Mouse (Mus musculus): ENCODE results near the gene Gm20517. TPM values are rescaled to one million over a fixed set of nuclear protein-coding genes. Genes with fewer than 3 reads are reported as not detected.

The Gm20517 gene
- polyA plus RNA-seq, 1 experiment from 2014 or later, result 1.7 TPM

DNA sequence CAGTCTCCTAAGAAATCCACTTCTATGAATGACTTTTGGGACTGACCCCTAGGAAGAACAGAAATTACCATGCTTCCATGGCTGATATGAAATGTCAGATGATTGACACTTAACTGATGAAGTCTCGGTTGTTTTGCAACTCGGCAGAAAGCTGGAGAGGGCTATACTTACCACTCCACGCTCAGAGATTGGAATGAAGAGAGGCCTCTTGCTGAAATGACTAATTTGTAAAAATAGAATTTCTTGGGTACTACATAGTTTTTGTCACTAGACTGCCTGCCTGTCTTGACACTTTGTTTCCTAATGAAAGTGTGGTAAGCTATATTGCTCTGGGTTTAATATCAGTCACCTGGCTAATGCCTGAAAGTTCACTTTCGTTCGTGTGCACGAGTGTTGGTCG, 53.1 kb downstream of the Gm20517 start:
- 87% methylated on average over 7 of the region's 7 CpGs for WGBS
- H3K9me3 ChIP-seq (ENCODE audit: control insufficient read depth, low read length), result no peaks in the 10 kb centered on the region
- no peak overlapping the region for H3K4me2 ChIP-seq (replicated peaks; ENCODE audit: low read depth, low read length)
- H3K27me3 ChIP-seq (ENCODE audit: control insufficient read depth, insufficient read depth, low read length), result no peaks in the 10 kb centered on the region
- no peaks in the 10 kb centered on the region for H3K4me1 ChIP-seq (replicated peaks; ENCODE audit: control insufficient read depth, insufficient read depth, low read length)
- no peak overlapping the region for H3K4me3 ChIP-seq (ENCODE audit: low read depth, low read length)
- no peak overlapping the region for H3K9ac ChIP-seq (ENCODE audit: low read depth, low read length)
- no peak for DNase-seq (ENCODE audit: low spot score)
- no peak overlapping the region for H3K27ac ChIP-seq (ENCODE audit: low read depth, low read length)
- no peak for ATAC-seq (ENCODE audit: low FRiP score)
- no peaks in the 10 kb centered on the region for H3K36me3 ChIP-seq (ENCODE audit: control insufficient read depth, insufficient read depth, low read length)

GRCm38 (mm10) chr17:47669166-47669565, 57.8 kb downstream of the Gm20517 start:
- no peak overlapping the region for H3K27ac ChIP-seq (ENCODE audit: low read depth, low read length)
- 79% methylated on average over 4 of the region's 4 CpGs for WGBS
- DNase-seq (ENCODE audit: low spot score), result no peak
- H3K27me3 ChIP-seq (ENCODE audit: control insufficient read depth, insufficient read depth, low read length), result peaks cover 7% of the 10 kb centered on the region; the same call in 1 of the 2 replicates
- H3K9ac ChIP-seq (ENCODE audit: low read depth, low read length), result no peak overlapping the region
- no peak for ATAC-seq (ENCODE audit: low FRiP score)
- H3K4me3 ChIP-seq (ENCODE audit: low read depth, low read length), result no peak overlapping the region
- no peaks in the 10 kb centered on the region for H3K9me3 ChIP-seq (ENCODE audit: control insufficient read depth, low read length)
- H3K36me3 ChIP-seq (ENCODE audit: control insufficient read depth, insufficient read depth, low read length), result no peaks in the 10 kb centered on the region
- no peak overlapping the region for H3K4me2 ChIP-seq (replicated peaks; ENCODE audit: low read depth, low read length)
- H3K4me1 ChIP-seq (replicated peaks; ENCODE audit: control insufficient read depth, insufficient read depth, low read length), result peaks cover 9% of the 10 kb centered on the region

DNA sequence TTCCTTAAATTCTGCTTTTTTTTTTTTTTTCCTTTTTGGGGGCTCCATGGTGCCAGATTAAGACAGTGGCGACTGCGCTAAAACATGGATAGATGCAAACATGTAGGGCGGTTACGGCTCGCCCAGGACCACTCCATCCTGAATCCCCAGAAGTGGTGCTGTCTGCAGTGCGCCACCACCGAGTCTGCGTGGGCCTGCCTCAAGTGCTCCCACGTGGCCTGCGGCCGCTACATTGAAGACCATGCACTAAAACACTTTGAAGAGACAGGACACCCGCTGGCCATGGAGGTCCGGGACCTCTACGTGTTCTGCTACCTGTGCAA, 60.6 kb downstream of the Gm20517 start:
- H3K9ac ChIP-seq (ENCODE audit: low read depth, low read length), result peak overlapping the region; percentile 59
- H3K27ac ChIP-seq (ENCODE audit: low read depth, low read length), result no peak overlapping the region
- peak; percentile 44; the same call in 1 of the 2 replicates for ATAC-seq (ENCODE audit: low FRiP score)
- WGBS, result 12% methylated on average over 14 of the region's 14 CpGs
- H3K36me3 ChIP-seq (ENCODE audit: control insufficient read depth, insufficient read depth, low read length), result no peaks in the 10 kb centered on the region
- H3K4me3 ChIP-seq (ENCODE audit: low read depth, low read length), result peak overlapping the region; percentile 35
- peaks cover 9% of the 10 kb centered on the region for H3K4me1 ChIP-seq (replicated peaks; ENCODE audit: control insufficient read depth, insufficient read depth, low read length)
- DNase-seq (ENCODE audit: low spot score), result no peak
- peak overlapping the region; percentile 78 for H3K4me2 ChIP-seq (replicated peaks; ENCODE audit: low read depth, low read length)
- peaks cover 7% of the 10 kb centered on the region; the same call in 1 of the 2 replicates for H3K27me3 ChIP-seq (ENCODE audit: control insufficient read depth, insufficient read depth, low read length)
- H3K9me3 ChIP-seq (ENCODE audit: control insufficient read depth, low read length), result no peaks in the 10 kb centered on the region

- 4% methylated on average over 64 of the region's 68 CpGs for WGBS
- peaks cover 7% of the 10 kb centered on the region; the same call in 1 of the 2 replicates for H3K27me3 ChIP-seq (ENCODE audit: control insufficient read depth, insufficient read depth, low read length)
- no peaks in the 10 kb centered on the region for H3K9me3 ChIP-seq (ENCODE audit: control insufficient read depth, low read length)
- H3K4me1 ChIP-seq (replicated peaks; ENCODE audit: control insufficient read depth, insufficient read depth, low read length), result peaks cover 9% of the 10 kb centered on the region
- H3K36me3 ChIP-seq (ENCODE audit: control insufficient read depth, insufficient read depth, low read length), result no peaks in the 10 kb centered on the region
- DNase-seq (ENCODE audit: low spot score) (peak; percentile 78), ATAC-seq (ENCODE audit: low FRiP score) (peak; percentile 71)
- peak overlapping the region; percentile 59 for H3K9ac ChIP-seq (ENCODE audit: low read depth, low read length)
- no peak overlapping the region for H3K27ac ChIP-seq (ENCODE audit: low read depth, low read length)
- H3K4me2 ChIP-seq (replicated peaks; ENCODE audit: low read depth, low read length), result peak overlapping the region; percentile 78
- peak overlapping the region; percentile 35 for H3K4me3 ChIP-seq (ENCODE audit: low read depth, low read length)
These were observed 61.1 kb downstream of the Gm20517 start for GRCm38 (mm10) chr17:47672311-47673111.

- H3K4me1 ChIP-seq (replicated peaks; ENCODE audit: control insufficient read depth, insufficient read depth, low read length), result peaks cover 9% of the 10 kb centered on the region
- H3K4me3 ChIP-seq (ENCODE audit: low read depth, low read length), result no peak overlapping the region
- H3K4me2 ChIP-seq (replicated peaks; ENCODE audit: low read depth, low read length), result no peak overlapping the region
- no peaks in the 10 kb centered on the region for H3K9me3 ChIP-seq (ENCODE audit: control insufficient read depth, low read length)
- ATAC-seq (ENCODE audit: low FRiP score) (no peak), DNase-seq (ENCODE audit: low spot score) (peak; percentile 86)
- H3K27me3 ChIP-seq (ENCODE audit: control insufficient read depth, insufficient read depth, low read length), result peaks cover 5% of the 10 kb centered on the region; the same call in 1 of the 2 replicates
- peaks cover 8% of the 10 kb centered on the region; the same call in 1 of the 2 replicates for H3K36me3 ChIP-seq (ENCODE audit: control insufficient read depth, insufficient read depth, low read length)
- WGBS, result 24% methylated on average over 9 of the region's 9 CpGs
- H3K9ac ChIP-seq (ENCODE audit: low read depth, low read length), result no peak overlapping the region
- no peak overlapping the region for H3K27ac ChIP-seq (ENCODE audit: low read depth, low read length)
These were observed 65.2 kb downstream of the Gm20517 start for GRCm38 (mm10) chr17:47676581-47676980.

GRCm38 (mm10) chr17:47678238-47678637, 66.8 kb downstream of the Gm20517 start:
- Histone ChIP-seq H3K27me3 (ENCODE audit: control insufficient read depth, insufficient read depth, low read length) (no peaks in the 10 kb centered on the region; the same call in 1 of the 2 replicates), H3K4me2 (replicated peaks; ENCODE audit: low read depth, low read length) (no peak overlapping the region), H3K27ac (ENCODE audit: low read depth, low read length) (no peak overlapping the region), H3K9ac (ENCODE audit: low read depth, low read length) (no peak overlapping the region), H3K9me3 (ENCODE audit: control insufficient read depth, low read length) (no peaks in the 10 kb centered on the region), H3K4me1 (replicated peaks; ENCODE audit: control insufficient read depth, insufficient read depth, low read length) (peaks cover 3% of the 10 kb centered on the region), H3K36me3 (ENCODE audit: control insufficient read depth, insufficient read depth, low read length) (peaks cover 8% of the 10 kb centered on the region; the same call in 1 of the 2 replicates), H3K4me3 (ENCODE audit: low read depth, low read length) (no peak overlapping the region)
- DNase-seq (ENCODE audit: low spot score) (no peak), ATAC-seq (ENCODE audit: low FRiP score) (no peak)
- 91% methylated on average over 5 of the region's 5 CpGs for WGBS

- Histone ChIP-seq H3K27me3 (ENCODE audit: control insufficient read depth, insufficient read depth, low read length) (no peaks in the 10 kb centered on the region), H3K36me3 (ENCODE audit: control insufficient read depth, insufficient read depth, low read length) (peaks cover 8% of the 10 kb centered on the region; the same call in 1 of the 2 replicates), H3K9ac (ENCODE audit: low read depth, low read length) (no peak overlapping the region), H3K4me1 (replicated peaks; ENCODE audit: control insufficient read depth, insufficient read depth, low read length) (no peaks in the 10 kb centered on the region), H3K4me3 (ENCODE audit: low read depth, low read length) (no peak overlapping the region), H3K9me3 (ENCODE audit: control insufficient read depth, low read length) (no peaks in the 10 kb centered on the region), H3K27ac (ENCODE audit: low read depth, low read length) (no peak overlapping the region), H3K4me2 (replicated peaks; ENCODE audit: low read depth, low read length) (no peak overlapping the region)
- no peak for DNase-seq (ENCODE audit: low spot score)
- 91% methylated on average over 5 of the region's 5 CpGs for WGBS
- ATAC-seq (ENCODE audit: low FRiP score), result no peak
These were observed 67.3 kb downstream of the Gm20517 start for GRCm38 (mm10) chr17:47678702-47679101.

DNA sequence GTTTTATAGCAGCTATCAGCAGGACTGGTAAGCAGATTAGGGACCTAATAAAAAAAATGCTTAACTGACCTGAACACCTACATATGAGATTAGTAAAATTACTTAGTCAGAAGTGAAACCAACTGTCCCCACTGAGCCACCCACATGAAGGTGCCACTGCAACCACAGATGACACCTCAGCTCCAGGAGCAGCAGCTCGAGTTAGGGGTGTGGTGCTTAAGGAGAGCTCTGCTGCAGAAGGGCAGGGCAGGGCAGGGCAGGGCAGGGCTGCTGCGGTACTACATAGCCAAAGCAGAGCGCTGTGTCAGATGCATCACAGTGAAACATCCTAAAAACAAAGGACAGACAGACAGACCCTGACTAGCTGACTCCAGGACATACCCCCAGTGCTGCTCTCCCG, 71.4 kb downstream of the Gm20517 start:
- Histone ChIP-seq H3K36me3 (ENCODE audit: control insufficient read depth, insufficient read depth, low read length) (peaks cover 11% of the 10 kb centered on the region; the same call in 1 of the 2 replicates), H3K27ac (ENCODE audit: low read depth, low read length) (no peak overlapping the region)
- no peak for ATAC-seq (ENCODE audit: low FRiP score)

More for the DNA sequence above, 71.4 kb downstream of the Gm20517 start:
- no peak overlapping the region for H3K4me3 ChIP-seq (ENCODE audit: low read depth, low read length)
- 90% methylated on average over 4 of the region's 4 CpGs for WGBS
- peaks cover 6% of the 10 kb centered on the region for H3K4me1 ChIP-seq (replicated peaks; ENCODE audit: control insufficient read depth, insufficient read depth, low read length)
- no peak overlapping the region for H3K9ac ChIP-seq (ENCODE audit: low read depth, low read length)
- H3K9me3 ChIP-seq (ENCODE audit: control insufficient read depth, low read length), result no peaks in the 10 kb centered on the region
- no peaks in the 10 kb centered on the region for H3K27me3 ChIP-seq (ENCODE audit: control insufficient read depth, insufficient read depth, low read length)
- DNase-seq (ENCODE audit: low spot score), result no peak
- no peak overlapping the region for H3K4me2 ChIP-seq (replicated peaks; ENCODE audit: low read depth, low read length)
